8 mouse cellular contexts compared by ENCODE assay signal in the genomic region with DNA sequence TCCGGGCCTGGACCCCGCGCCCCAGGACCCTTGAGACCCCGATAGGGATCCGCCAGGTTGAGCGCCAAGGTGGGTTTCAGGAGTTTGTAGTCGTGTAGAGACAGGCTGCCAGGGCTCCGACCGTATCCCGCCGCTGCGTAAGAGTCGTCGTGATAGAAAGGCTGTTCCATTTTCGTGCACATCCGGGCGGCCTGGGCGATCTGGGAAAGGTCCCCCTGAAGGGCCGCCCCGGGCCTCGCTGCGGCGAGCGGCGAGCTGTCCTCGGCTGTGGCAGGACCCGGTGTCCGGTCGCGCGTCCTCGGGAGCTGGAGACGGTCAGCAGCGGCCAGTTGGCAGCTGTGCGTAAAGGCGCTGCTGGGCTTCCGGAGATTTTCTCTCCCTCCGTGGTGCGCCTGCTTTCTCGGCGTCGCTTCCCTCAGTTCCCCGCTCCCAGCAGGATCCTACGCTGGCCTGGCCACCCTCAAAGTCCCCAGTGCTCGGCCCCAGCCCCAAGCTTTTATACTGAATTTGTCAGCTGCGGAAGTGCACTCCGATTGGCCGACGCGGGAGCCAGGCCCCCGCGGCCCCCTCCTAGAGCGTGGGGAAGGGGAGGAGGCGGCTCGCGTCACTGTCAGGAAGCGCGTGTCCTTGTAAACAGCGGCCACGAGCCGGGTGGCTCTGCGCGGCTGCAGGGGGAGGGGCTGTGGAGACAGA. TPM values are rescaled to one million over a fixed set of nuclear protein-coding genes. Genes with fewer than 3 reads are reported as not detected.
DNase-seq lines count a peak whose midpoint lies in the region; ATAC-seq and TF ChIP-seq lines count a peak whose summit lies in the region.

A gene (minus strand): TSS at position 471 of the 693 bp plus-strand sequence.

- no peaks in the 10 kb centered on the region for H3K9me3 ChIP-seq in erythroblast, embryonic 14.5 days (ENCODE audit: control insufficient read depth, low read length)
- no peaks in the 10 kb centered on the region for H3K9me3 ChIP-seq in embryonic facial prominence, embryonic 13.5 days
- H3K9me3 ChIP-seq in kidney, embryonic 14.5 days (ENCODE audit: control insufficient read depth, low read length) = no peaks in the 10 kb centered on the region
- no peaks in the 10 kb centered on the region for H3K9me3 ChIP-seq in limb, embryonic 14.5 days (ENCODE audit: control insufficient read depth, low read length)
- H3K9me3 ChIP-seq in midbrain, embryonic 16.5 days (replicated peaks; ENCODE audit: control insufficient read depth, low read length, poor library complexity, severe bottlenecking) = no peaks in the 10 kb centered on the region

- peaks cover 16% of the 10 kb centered on the region for H3K27me3 ChIP-seq in erythroblast, embryonic 14.5 days (ENCODE audit: control insufficient read depth)
- H3K27me3 ChIP-seq in embryonic facial prominence, embryonic 13.5 days = peaks cover 32% of the 10 kb centered on the region
- no peaks in the 10 kb centered on the region; the same call in 1 of the 2 replicates for H3K27me3 ChIP-seq in kidney, embryonic 14.5 days (ENCODE audit: control insufficient read depth, insufficient read depth, low read length)
- peaks cover 15% of the 10 kb centered on the region for H3K27me3 ChIP-seq in limb, embryonic 14.5 days (ENCODE audit: control insufficient read depth, insufficient read depth, low read length)
- H3K27me3 ChIP-seq in midbrain, embryonic 16.5 days (ENCODE audit: control insufficient read depth, insufficient read depth, low read depth, low read length) = 0 out of 2 replicates have a peak, but pooled peaks cover 3% of the 10 kb centered on the region
- H3K27me3 ChIP-seq in spleen, adult 2 months (ENCODE audit: control insufficient read depth, insufficient read depth, low read length) = no peaks in the 10 kb centered on the region

- TF ChIP-seq CTCF in spleen, adult 2 months (IDR thresholded peaks at IDR 0.05; ENCODE audit: extremely low read depth, insufficient read depth, insufficient read length, insufficient replicate concordance) = no peak

- no peak for ATAC-seq in erythroblast, adult 5-6 weeks (replicated peaks; ENCODE audit: low FRiP score, poor library complexity, severe bottlenecking)
- peak; percentile 13; the same call in 1 of the 2 replicates for ATAC-seq in embryonic facial prominence, embryonic 13.5 days (ENCODE audit: insufficient number of reproducible peaks, insufficient read depth, low FRiP score, low TSS enrichment, low read depth)
- peak; percentile 51 for ATAC-seq in kidney, embryonic 14.5 days (ENCODE audit: low FRiP score, low TSS enrichment)
- peak; percentile 73 for ATAC-seq in limb, embryonic 14.5 days (ENCODE audit: low FRiP score, low read depth)
- ATAC-seq in midbrain, embryonic 16.5 days = peak; percentile 53

- peak; percentile 98 to 99 for DNase-seq in heart, adult 9 months (ENCODE audit: low spot score in 2 of 2)
- DNase-seq in limb, embryonic 14.5 days (ENCODE audit: low spot score) = peak; percentile 84
- peak; percentile 95 to 96 for DNase-seq in spleen, adult 2 months (ENCODE audit: low read depth in 1 of 2, low spot score in 2 of 2)

- under 1% methylated on average over 63 of the region's 63 CpGs for WGBS in embryonic facial prominence, embryonic 13.5 days
- under 1% methylated on average over 62 of the region's 63 CpGs for WGBS in kidney, embryonic 14.5 days
- WGBS in limb, embryonic 14.5 days = under 1% methylated on average over 62 of the region's 63 CpGs
- WGBS in midbrain, embryonic 16.5 days = under 1% methylated on average over 62 of the region's 63 CpGs
- WGBS in spleen, adult 2 months = under 1% methylated on average over 63 of the region's 63 CpGs

- peak within 1 kb of the TSS; percentile 71 for H3K4me3 ChIP-seq in erythroblast, embryonic 14.5 days (replicated peaks)
- peak within 1 kb of the TSS; percentile 60 for H3K4me3 ChIP-seq in embryonic facial prominence, embryonic 13.5 days
- peak within 1 kb of the TSS; percentile 58 for H3K4me3 ChIP-seq in kidney, embryonic 14.5 days (ENCODE audit: low read length)
- H3K4me3 ChIP-seq in limb, embryonic 14.5 days (replicated peaks; ENCODE audit: low read length) = peak within 1 kb of the TSS; percentile 64
- H3K4me3 ChIP-seq in midbrain, embryonic 16.5 days (ENCODE audit: low read depth, low read length) = peak within 1 kb of the TSS; percentile 59
- peak within 1 kb of the TSS; percentile 74 for H3K4me3 ChIP-seq in spleen, adult 2 months (ENCODE audit: extremely low read depth, insufficient read depth, insufficient read length)

- peak within 1 kb of the TSS; percentile 100 for H3K4me2 ChIP-seq in embryonic facial prominence, embryonic 13.5 days
- peak within 1 kb of the TSS; percentile 98 for H3K4me2 ChIP-seq in kidney, embryonic 14.5 days (replicated peaks; ENCODE audit: low read depth, low read length)
- peak within 1 kb of the TSS; percentile 99 for H3K4me2 ChIP-seq in limb, embryonic 14.5 days (replicated peaks; ENCODE audit: low read depth, low read length, severe bottlenecking)
- H3K4me2 ChIP-seq in midbrain, embryonic 16.5 days (ENCODE audit: low read length) = peak within 1 kb of the TSS; percentile 100

- peak; percentile 97; the same call in 1 of the 2 replicates for TF ChIP-seq POLR2A in limb, embryonic 14.5 days (IDR thresholded peaks at IDR 0.05; ENCODE audit: borderline replicate concordance, extremely low read depth, insufficient read depth, insufficient read length)
- peak; percentile 100 for TF ChIP-seq POLR2A in spleen, adult 2 months (IDR thresholded peaks at IDR 0.05; ENCODE audit: low read depth, low read length)

- H3K36me3 ChIP-seq in erythroblast, embryonic 14.5 days (ENCODE audit: control insufficient read depth) = peaks cover 21% of the 10 kb centered on the region
- H3K36me3 ChIP-seq in embryonic facial prominence, embryonic 13.5 days = peaks cover 10% of the 10 kb centered on the region
- H3K36me3 ChIP-seq in kidney, embryonic 14.5 days (ENCODE audit: control insufficient read depth, insufficient read depth, low read length) = peaks cover 11% of the 10 kb centered on the region
- peaks cover 11% of the 10 kb centered on the region for H3K36me3 ChIP-seq in limb, embryonic 14.5 days (ENCODE audit: control insufficient read depth, insufficient read depth, low read length)
- peaks cover 7% of the 10 kb centered on the region for H3K36me3 ChIP-seq in midbrain, embryonic 16.5 days (ENCODE audit: control insufficient read depth, insufficient read depth, low read length)
- H3K36me3 ChIP-seq in spleen, adult 2 months (ENCODE audit: control insufficient read depth, insufficient read depth, low read length) = no peaks in the 10 kb centered on the region

- peak within 1 kb of the TSS; percentile 77 for H3K9ac ChIP-seq in embryonic facial prominence, embryonic 13.5 days
- peak within 1 kb of the TSS; percentile 68 for H3K9ac ChIP-seq in kidney, embryonic 14.5 days (ENCODE audit: low read depth, low read length)
- peak within 1 kb of the TSS; percentile 66 for H3K9ac ChIP-seq in limb, embryonic 14.5 days (ENCODE audit: low read depth, low read length, severe bottlenecking)
- H3K9ac ChIP-seq in midbrain, embryonic 16.5 days (ENCODE audit: low read depth, low read length) = peak within 1 kb of the TSS; percentile 69

- peaks cover 95% of the 10 kb centered on the region for H3K4me1 ChIP-seq in erythroblast, embryonic 14.5 days (ENCODE audit: control insufficient read depth)
- peaks cover 82% of the 10 kb centered on the region for H3K4me1 ChIP-seq in embryonic facial prominence, embryonic 13.5 days
- H3K4me1 ChIP-seq in kidney, embryonic 14.5 days (ENCODE audit: control insufficient read depth, insufficient read depth, low read length) = peaks cover 58% of the 10 kb centered on the region
- H3K4me1 ChIP-seq in limb, embryonic 14.5 days (ENCODE audit: control insufficient read depth, insufficient read depth, low read length) = peaks cover 40% of the 10 kb centered on the region
- H3K4me1 ChIP-seq in midbrain, embryonic 16.5 days (ENCODE audit: control insufficient read depth, insufficient read depth, low read length) = peaks cover 58% of the 10 kb centered on the region
- peaks cover 25% of the 10 kb centered on the region for H3K4me1 ChIP-seq in spleen, adult 2 months (ENCODE audit: control insufficient read depth, insufficient read depth, insufficient read length)

- peak within 1 kb of the TSS; percentile 74 for H3K27ac ChIP-seq in embryonic facial prominence, embryonic 13.5 days
- H3K27ac ChIP-seq in kidney, embryonic 14.5 days (ENCODE audit: low read depth, low read length) = peak within 1 kb of the TSS; percentile 52; the same call in 1 of the 2 replicates
- H3K27ac ChIP-seq in limb, embryonic 14.5 days (replicated peaks; ENCODE audit: low read depth, low read length) = 0 out of 2 replicates have a peak within 1 kb of the TSS, but pooled peaks have one; percentile 21
- H3K27ac ChIP-seq in midbrain, embryonic 16.5 days (ENCODE audit: low read length) = 0 out of 2 replicates have a peak within 1 kb of the TSS, but pooled peaks have one; percentile 28
- peak within 1 kb of the TSS; percentile 96 for H3K27ac ChIP-seq in spleen, adult 2 months (ENCODE audit: insufficient read depth, low read length)

RNA-seq across cellular contexts. Expression of the gene that starts here (rescaled TPM):
- polyA plus RNA-seq in erythroblast, embryonic 14.5 days (2012) = 9.6 and 10.3 TPM in 2 replicates
- total RNA-seq in erythroblast, adult 5-6 weeks (2015; ENCODE audit: low replicate concordance) = 6.1 and 6.7 TPM in 2 replicates
- total RNA-seq in erythroblast, adult 5-6 weeks (2017; ENCODE audit: low replicate concordance) = 15.5 and 16.1 TPM in 2 replicates
- polyA plus RNA-seq in embryonic facial prominence, embryonic 13.5 days (2015; fragmentation: Nextera tagmentation; extraction: Ambion mirVana) = 10.4 and 11.2 TPM in 2 replicates
- 7.3 and 10.0 TPM in 2 replicates for polyA plus RNA-seq in kidney, embryonic 14.5 days (2014; fragmentation: Nextera tagmentation; extraction: Ambion mirVana)
- 11.3 and 16.4 TPM in 2 replicates for polyA plus RNA-seq in limb, embryonic 14.5 days (2012; rRNA removed)
- polyA plus RNA-seq in limb, embryonic 14.5 days (2014; fragmentation: Nextera tagmentation; extraction: Ambion mirVana) = 16.9 and 18.0 TPM in 2 replicates
- polyA plus RNA-seq in midbrain, embryonic 16.5 days (2015; fragmentation: Nextera tagmentation; extraction: Ambion mirVana) = 5.3 TPM in 2 replicates
- polyA plus RNA-seq in spleen, adult 2 months (2012; rRNA removed) = 89.2 and 154 TPM in 2 replicates

Comparison
In these comparisons a context has a peak if more than half of its experiments do, and no peak if none do; other contexts are left out.
1. H3K27ac ChIP-seq: peak in every context shown above with its lines; median percentile 96 in spleen, adult 2 months; 74 in embryonic facial prominence, embryonic 13.5 days; 52 in kidney, embryonic 14.5 days; 28 in midbrain, embryonic 16.5 days; 21 in limb, embryonic 14.5 days.